Mouse (Mus musculus): ENCODE measurements around the gene Abcb9. TPM values are rescaled to one million over a fixed set of nuclear protein-coding genes. Genes with fewer than 3 reads are reported as not detected.

The Abcb9 gene
- polyA plus RNA-seq, 1 experiment: 3.8 TPM

DNA sequence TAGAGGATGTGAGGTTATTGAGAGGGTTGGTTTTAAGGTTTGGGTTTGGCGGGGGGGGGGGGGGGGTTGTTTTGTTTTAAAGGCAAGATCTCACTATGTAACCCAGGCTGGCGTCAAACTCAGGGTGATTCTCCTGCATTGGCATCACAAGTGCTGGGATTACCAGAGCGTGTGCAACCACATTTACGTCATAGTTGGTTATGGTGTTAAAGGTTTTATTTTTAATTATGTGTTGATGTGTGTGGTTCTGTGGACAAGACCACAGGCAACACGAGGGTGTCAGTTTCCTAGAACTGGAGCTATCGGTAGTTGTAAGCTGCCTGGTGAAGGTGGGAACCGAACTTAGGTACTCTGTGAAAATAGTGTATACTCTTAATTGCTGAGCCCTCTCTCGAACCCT lies 59.8 kb downstream of the Abcb9 start:
- no peak overlapping the region for H3K27ac ChIP-seq (ENCODE audit: insufficient read depth, low read length)
- TF ChIP-seq CTCF (IDR thresholded peaks at IDR 0.05; ENCODE audit: borderline replicate concordance, insufficient read depth, low read length) (no peak), POLR2A (IDR thresholded peaks at IDR 0.05; ENCODE audit: low read depth, low read length) (no peak)
- no peaks in the 10 kb centered on the region for H3K4me1 ChIP-seq (ENCODE audit: control insufficient read depth, insufficient read depth, low read length)
- no peak overlapping the region for H3K4me3 ChIP-seq (ENCODE audit: insufficient read depth, low read length)

- TF ChIP-seq POLR2A (IDR thresholded peaks at IDR 0.05; ENCODE audit: low read depth, low read length): no peak
- no peak for TF ChIP-seq CTCF (IDR thresholded peaks at IDR 0.05; ENCODE audit: borderline replicate concordance, insufficient read depth, low read length)
- Histone ChIP-seq H3K4me1 (ENCODE audit: control insufficient read depth, insufficient read depth, low read length) (no peaks in the 10 kb centered on the region), H3K27ac (ENCODE audit: insufficient read depth, low read length) (no peak overlapping the region), H3K4me3 (ENCODE audit: insufficient read depth, low read length) (no peak overlapping the region)
Measured at GRCm38 (mm10) chr5:124035406-124035805, 60.2 kb downstream of the Abcb9 start.

- no peak for TF ChIP-seq CTCF (IDR thresholded peaks at IDR 0.05; ENCODE audit: borderline replicate concordance, insufficient read depth, low read length)
- TF ChIP-seq POLR2A (IDR thresholded peaks at IDR 0.05; ENCODE audit: low read depth, low read length): no peak
- Histone ChIP-seq H3K4me1 (ENCODE audit: control insufficient read depth, insufficient read depth, low read length) (peaks cover 4% of the 10 kb centered on the region), H3K27ac (ENCODE audit: insufficient read depth, low read length) (no peak overlapping the region), H3K4me3 (ENCODE audit: insufficient read depth, low read length) (no peak overlapping the region)
Measured at GRCm38 (mm10) chr5:124034471-124034870, 61.1 kb downstream of the Abcb9 start.

DNA sequence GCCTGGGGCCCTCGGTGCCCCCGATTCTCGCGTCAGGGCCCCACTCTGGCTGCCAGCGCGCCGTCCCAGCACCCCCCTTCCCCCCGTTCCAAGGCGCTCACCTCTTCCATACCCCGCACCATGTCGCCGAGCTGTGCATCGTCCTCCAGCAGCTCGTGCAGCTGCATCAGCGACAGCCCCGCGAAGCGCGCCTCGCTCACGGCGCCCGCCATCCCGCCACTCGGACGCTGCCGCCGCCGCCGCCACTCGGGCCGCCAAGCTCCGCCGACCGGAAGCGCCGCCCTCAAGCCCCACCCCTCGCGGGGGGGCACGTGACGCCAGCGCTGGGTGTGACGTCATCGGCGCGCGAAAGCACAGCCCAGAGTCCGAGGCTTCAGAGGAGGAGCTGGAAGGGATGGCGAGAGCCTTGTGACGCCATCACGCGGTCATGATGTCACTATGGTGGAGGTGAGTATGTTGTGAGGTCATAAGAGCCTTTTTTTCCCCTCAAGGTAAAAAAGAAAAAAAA lies 63.5 kb downstream of the Abcb9 start, which contains the start of gene Vps37b:
Vps37b (minus strand) TSS at position 270 of the 508 bp plus-strand sequence.
- H3K4me3 ChIP-seq (ENCODE audit: insufficient read depth, low read length): peak within 1 kb of the TSS; percentile 79
- TF ChIP-seq CTCF (IDR thresholded peaks at IDR 0.05; ENCODE audit: borderline replicate concordance, insufficient read depth, low read length) (no peak), POLR2A (IDR thresholded peaks at IDR 0.05; ENCODE audit: low read depth, low read length) (peak; percentile 89)
- peak within 1 kb of the TSS; percentile 29 for H3K27ac ChIP-seq (ENCODE audit: insufficient read depth, low read length)
- H3K4me1 ChIP-seq (ENCODE audit: control insufficient read depth, insufficient read depth, low read length): peaks cover 14% of the 10 kb centered on the region

DNA sequence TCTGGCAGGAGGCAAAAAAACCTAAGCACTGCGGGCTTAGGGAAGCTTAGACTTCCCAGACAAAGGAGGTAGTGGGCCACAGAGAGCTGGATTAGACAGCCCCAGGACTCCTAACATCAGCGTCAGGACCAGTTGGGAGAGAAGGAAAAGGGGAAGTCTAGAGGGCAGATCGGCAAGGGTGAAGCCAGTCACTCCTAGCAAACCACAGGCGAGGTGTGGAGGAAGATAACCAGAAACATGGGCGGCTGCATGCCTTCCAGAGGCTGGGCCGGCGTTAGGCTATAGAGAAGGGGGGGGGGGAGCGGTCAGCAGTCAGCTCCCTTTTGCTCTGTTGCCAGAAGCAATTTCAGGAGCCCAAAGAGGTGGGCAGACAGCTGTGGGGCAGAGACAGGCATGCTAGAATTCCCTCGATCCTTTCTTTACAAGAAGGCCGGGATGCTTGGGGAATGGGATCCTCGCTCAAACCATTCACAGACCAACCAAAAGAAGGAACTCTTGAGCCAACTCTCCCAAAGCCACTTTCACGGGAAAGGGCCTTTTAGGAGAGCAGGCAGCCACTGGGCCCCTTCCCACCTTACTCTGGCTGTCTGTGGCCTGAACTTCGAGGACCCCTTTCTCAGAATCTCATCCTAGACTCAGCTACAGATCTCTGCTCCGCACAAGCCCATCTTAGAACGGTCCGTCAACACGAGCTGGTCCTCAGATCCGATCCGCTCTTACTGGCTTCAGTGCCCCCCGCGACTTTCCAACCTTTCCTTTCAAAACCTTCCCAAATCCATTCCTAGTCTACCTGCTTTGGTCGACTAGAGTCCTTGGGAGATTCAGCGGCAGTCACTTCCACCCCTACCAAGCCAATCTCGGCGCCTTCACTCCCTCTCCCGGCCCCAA lies 64.3 kb downstream of the Abcb9 start:
- Histone ChIP-seq H3K27ac (ENCODE audit: insufficient read depth, low read length) (peak overlapping the region; percentile 29), H3K4me3 (ENCODE audit: insufficient read depth, low read length) (peak overlapping the region; percentile 79), H3K4me1 (ENCODE audit: control insufficient read depth, insufficient read depth, low read length) (peaks cover 14% of the 10 kb centered on the region)
- TF ChIP-seq CTCF (IDR thresholded peaks at IDR 0.05; ENCODE audit: borderline replicate concordance, insufficient read depth, low read length) (no peak), POLR2A (IDR thresholded peaks at IDR 0.05; ENCODE audit: low read depth, low read length) (no peak)

- Histone ChIP-seq H3K4me1 (ENCODE audit: control insufficient read depth, insufficient read depth, low read length) (peaks cover 14% of the 10 kb centered on the region), H3K27ac (ENCODE audit: insufficient read depth, low read length) (peak overlapping the region; percentile 29), H3K4me3 (ENCODE audit: insufficient read depth, low read length) (peak overlapping the region; percentile 79)
- TF ChIP-seq CTCF (IDR thresholded peaks at IDR 0.05; ENCODE audit: borderline replicate concordance, insufficient read depth, low read length): no peak
- TF ChIP-seq POLR2A (IDR thresholded peaks at IDR 0.05; ENCODE audit: low read depth, low read length): no peak
Measured at GRCm38 (mm10) chr5:124030386-124031067, 65.1 kb downstream of the Abcb9 start.

DNA sequence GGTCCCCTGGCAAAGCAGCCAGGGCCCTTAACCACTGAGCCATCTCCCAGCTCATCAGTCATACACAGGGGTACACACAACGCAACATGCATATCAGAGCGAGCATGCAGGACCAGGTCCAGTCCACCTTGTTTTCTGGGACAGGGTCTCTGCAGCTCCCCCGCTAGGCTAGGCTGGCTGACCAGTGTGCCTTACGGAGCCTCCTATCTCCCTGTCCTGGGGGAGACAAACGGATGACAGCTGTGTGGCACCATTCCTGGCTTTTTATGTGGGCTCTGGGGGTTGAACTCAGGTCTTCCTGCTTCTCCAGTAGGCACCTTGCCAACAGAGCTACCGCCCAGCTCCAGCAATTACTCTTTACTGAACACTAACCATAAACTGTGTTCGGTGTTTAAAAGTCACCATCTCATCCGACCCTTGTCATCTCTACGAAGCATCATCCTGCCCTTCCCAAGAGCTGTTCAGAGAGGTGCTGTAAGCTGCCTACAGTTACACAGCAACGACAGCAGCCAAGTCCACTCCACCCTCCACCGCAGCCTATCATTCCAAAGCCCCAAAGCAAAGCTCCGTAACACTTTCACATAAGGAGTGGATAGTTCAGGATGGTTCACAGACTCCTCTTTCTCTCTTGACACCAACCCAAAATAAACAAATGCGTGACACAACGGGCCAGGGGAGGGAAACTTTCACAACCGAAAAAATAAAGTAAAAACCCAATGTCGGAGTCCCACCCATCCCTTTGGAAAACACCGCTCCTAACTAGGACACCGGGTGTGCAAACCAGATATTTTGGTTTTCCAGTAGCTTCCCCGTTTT lies 66.2 kb downstream of the Abcb9 start:
- no peak overlapping the region for H3K27ac ChIP-seq (ENCODE audit: insufficient read depth, low read length)
- TF ChIP-seq CTCF (IDR thresholded peaks at IDR 0.05; ENCODE audit: borderline replicate concordance, insufficient read depth, low read length) (no peak), POLR2A (IDR thresholded peaks at IDR 0.05; ENCODE audit: low read depth, low read length) (no peak)
- H3K4me3 ChIP-seq (ENCODE audit: insufficient read depth, low read length): no peak overlapping the region
- peaks cover 14% of the 10 kb centered on the region for H3K4me1 ChIP-seq (ENCODE audit: control insufficient read depth, insufficient read depth, low read length)

GRCm38 (mm10) chr5:124028680-124029079 lies 66.9 kb downstream of the Abcb9 start:
- Histone ChIP-seq H3K4me1 (ENCODE audit: control insufficient read depth, insufficient read depth, low read length) (peaks cover 14% of the 10 kb centered on the region), H3K4me3 (ENCODE audit: insufficient read depth, low read length) (no peak overlapping the region), H3K27ac (ENCODE audit: insufficient read depth, low read length) (no peak overlapping the region)
- TF ChIP-seq POLR2A (IDR thresholded peaks at IDR 0.05; ENCODE audit: low read depth, low read length): no peak
- no peak for TF ChIP-seq CTCF (IDR thresholded peaks at IDR 0.05; ENCODE audit: borderline replicate concordance, insufficient read depth, low read length)
